Mouse (Mus musculus) embryo, embryonic 11.5 days (tissue): ENCODE data around the gene Rgs12.

Experiments
- DNase-seq: peaks from one replicate; pipeline ENCODE4 v3.0.0-alpha.2; 2012; ENCODE audit warnings: low read depth, low spot score

Rgs12 gene

GRCm38 (mm10) chr5:34948861-34949760 lies at the start of gene Rgs12:
Gene Rgs12 (plus strand): TSS chr5:34949445.
- DNase-seq, result peak; percentile 74

DNA sequence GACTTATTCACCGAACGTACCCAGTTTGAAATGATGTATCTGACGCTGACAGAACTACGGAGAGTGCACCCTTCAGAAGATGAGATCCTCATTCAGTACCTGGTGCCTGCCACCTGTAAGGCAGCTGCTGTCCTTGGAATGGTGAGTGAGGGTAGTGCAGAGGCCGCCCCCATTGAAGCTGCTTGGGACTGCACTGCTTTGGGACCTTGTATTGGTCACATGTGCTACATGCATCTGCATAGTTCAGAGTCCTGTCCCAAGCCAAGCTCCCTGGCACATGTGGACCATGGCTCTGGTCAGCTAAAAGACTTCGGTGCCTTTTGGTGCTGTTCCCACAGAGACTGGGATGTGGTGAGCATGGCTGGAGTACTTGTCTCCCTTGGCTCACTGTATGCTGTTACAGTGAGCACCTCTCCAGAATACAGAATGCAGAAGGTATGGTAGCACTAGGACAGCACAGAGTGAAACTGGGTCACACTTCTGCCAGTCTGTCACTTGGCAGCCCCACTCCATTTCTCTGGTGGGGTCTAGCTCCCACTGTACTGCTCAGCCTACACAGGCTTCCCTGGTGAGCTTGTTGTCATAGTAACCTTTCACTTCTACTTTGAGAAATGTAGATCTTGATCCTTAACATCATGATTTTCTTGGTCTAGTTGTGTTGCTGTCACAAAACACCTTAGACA lies 49.3 kb upstream of the Rgs12 start:
- no peak for DNase-seq

DNA sequence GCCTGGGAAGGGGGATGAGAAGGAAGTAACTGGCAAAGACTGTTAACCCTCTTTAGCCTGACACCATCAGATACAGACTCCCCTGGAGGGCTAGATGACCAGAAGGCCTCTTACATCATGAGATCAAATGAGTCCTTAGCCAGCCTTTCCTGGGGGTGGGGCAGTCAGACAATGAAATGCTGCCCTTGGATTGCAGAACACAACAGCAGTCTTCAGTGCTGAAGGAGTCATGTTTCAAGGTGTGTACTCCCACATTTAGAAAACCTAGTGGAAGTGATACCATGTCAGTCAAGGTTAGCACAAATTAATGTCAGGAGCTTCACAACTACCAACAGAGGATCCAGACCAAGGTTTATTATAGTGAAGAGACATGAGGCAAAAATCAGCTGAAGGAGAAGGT lies 46.9 kb upstream of the Rgs12 start:
- DNase-seq, result no peak

DNA sequence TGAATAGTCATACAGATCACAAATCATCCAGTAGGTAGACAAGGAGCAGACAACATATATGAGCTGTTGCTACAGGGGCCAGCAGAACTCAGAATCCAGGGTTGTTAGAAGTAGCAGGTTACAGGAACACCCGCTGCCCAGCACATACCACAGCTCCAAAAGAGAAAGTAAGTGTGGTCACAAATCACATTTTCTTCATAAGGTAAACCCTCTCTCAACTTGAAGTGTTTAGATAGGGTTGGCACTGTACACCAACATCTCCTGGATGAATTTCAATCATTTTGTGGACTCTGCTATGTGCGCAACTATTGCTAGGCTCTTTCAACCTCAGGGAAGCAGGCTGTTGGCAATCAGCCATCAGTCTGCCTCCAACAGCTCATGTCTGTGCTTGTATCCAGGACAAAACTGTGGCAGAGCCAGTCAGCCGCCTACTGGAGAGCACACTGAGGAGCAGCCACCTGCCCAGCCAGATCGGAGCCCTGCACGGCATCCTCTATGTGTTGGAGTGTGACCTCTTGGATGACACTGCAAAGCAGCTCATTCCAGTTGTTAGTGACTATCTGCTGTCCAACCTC lies 46.3 kb upstream of the Rgs12 start:
- no peak for DNase-seq

GRCm38 (mm10) chr5:34904412-34904811 lies 44.8 kb upstream of the Rgs12 start:
- DNase-seq, result no peak

DNA sequence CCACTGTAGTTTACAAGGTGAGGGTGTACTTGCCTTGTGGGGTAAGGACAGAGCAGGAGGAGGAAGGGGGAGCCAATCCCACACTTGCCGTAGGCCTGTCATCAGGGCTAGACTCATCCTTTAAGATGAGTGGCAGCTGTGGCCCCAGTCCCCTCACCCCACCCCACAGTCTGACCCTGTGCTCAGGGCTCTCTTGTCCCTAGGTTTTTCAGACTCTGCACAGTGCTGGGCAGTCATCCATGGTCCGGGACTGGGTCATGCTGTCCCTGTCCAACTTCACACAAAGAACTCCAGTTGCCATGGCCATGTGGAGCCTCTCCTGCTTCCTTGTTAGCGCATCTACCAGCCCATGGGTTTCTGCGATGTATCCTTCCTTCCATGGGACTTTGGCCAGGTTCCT lies 42.0 kb upstream of the Rgs12 start:
- DNase-seq, result no peak

DNA sequence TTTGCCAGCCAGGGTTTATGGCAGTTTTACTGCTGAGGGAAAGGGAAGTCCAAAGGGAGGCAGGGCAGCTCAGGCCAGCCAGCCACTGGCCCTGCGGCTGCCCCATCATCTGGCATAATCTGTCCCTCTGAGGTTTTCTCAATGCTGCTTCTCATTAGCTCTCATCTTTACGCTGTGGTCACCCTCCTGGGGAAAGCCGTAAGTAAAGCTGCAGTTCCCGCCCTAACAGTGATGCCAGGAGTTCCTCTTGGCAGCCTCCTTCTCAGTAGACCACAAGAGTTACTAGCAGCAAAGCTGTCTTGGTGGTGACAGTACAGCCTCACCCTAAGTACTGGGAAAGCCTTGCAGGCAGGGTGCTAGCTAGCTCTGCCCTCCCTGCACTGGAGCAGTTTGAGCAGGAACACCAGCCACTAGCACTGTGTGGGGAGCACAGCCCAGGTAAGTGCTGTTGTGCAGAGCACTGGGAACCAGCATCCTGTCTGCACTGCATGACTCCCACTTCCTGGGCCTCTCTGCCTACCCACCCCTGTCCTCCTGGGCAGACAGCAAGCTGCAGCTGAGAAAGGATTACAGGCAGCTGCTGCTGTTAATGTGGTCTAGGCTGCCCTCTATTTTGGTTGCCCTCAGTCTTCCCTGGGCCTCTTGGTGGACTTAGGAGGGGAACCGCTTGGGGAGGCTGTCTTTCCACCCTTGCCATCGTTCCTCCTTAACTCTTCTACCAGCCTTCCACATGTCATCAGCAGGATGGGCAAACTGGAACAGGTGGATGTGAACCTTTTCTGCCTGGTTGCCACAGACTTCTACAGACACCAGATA lies 41.1 kb upstream of the Rgs12 start, which contains the start of gene Msantd1:
TSS of gene Msantd1 (plus strand) at position 103 of the 816 bp plus-strand sequence.
- DNase-seq, result no peak

GRCm38 (mm10) chr5:34908726-34909633 lies 40.3 kb upstream of the Rgs12 start:
- no peak for DNase-seq

- no peak for DNase-seq
Observed at GRCm38 (mm10) chr5:34909634-34910503, 39.4 kb upstream of the Rgs12 start.

DNA sequence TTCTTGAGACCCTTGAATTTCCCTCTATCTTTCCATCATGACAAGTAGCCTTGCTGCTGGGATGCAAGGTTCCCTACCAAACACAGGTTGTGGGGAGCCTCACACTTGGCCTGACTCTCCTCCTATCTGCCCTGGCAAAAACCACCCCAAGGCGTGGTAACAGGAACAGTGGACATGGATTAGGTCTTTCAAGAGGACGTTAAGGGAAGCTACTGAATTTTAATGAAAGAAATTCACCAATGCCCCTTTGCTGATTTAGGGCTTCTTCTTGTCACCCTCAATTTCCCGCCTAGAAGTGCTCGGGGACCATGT lies 38.8 kb upstream of the Rgs12 start:
- no peak for DNase-seq

- DNase-seq, result peak; percentile 54
Observed at GRCm38 (mm10) chr5:34915801-34916200, 33.4 kb upstream of the Rgs12 start.

DNA sequence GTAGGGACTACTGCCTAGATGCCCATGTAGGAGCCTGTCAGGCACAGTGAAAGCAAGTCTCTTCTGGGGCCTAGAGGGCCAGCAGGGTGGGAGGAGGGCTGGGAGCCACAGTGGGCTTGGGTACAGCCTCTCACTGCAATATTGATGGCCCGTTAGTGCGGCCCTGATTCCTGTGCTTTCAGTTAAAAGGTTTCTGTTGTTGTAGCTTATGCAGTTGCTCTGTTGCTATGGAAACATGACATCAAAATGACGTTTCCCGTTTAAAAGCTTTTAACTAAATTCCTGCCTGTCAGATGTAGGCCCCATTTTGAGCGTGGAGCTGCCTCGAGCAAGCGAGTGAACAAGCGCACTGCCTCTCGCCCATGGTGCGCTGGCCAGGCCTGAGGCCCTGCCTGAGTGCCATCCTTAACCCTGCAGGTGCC lies 32.0 kb upstream of the Rgs12 start:
- no peak for DNase-seq

DNA sequence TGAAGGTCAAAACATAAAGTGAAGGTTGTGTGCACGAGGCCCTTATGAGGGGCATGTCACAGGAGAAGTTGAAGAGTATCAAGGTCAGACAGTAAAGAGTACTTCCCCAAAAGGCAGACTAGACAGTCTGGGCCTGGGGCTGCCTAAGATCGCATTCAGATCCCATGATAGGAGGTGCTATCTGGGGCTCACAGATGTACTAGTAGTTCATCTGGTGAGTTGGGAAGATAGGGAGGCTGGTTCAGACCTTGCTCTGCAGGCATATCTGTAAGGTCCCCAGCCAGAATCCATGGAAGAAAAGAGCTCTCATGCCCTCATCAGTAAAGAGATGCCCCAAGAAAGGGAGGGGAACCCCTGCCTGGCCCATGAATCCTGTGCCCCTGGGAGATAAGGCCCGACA lies 30.5 kb upstream of the Rgs12 start:
- no peak for DNase-seq

DNA sequence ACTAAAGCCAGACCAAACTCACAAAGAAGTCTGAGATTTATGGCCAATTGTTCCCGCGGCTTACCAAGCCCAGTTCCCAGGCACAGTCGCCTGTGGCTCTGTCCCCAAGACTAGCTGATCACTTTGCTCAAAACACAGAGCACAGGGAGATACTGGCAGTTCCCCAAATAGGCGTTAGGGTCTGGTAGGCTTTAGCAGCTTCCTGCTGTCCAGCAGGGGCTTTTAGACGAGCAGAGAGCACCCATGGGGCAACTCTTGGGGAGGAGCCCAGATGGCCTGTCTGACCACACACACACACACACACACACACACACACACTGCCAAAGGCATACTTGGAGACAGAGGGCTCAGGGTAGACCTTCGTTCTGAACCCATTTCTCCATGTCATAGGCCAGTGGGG lies 26.7 kb upstream of the Rgs12 start:
- DNase-seq, result no peak

DNA sequence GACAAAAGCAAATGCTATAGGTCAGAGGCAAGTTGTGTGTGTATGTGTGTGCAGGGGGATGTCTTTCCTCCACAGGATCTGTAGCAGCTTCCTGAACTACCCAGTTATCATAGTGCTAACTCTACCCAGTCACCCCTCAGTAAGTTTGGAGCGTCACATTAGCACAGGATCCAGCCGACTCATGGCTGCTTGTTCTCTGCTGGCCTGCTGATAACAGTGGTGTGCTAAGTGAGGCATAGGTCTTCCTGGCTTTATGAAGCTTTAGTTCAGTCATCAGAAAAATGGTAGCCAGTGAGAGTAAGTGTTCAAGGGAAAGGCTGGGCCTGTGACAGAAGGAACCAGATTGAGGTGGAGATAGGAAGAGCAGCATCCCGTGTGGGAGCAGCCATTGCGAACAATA lies 25.3 kb upstream of the Rgs12 start:
- no peak for DNase-seq

DNA sequence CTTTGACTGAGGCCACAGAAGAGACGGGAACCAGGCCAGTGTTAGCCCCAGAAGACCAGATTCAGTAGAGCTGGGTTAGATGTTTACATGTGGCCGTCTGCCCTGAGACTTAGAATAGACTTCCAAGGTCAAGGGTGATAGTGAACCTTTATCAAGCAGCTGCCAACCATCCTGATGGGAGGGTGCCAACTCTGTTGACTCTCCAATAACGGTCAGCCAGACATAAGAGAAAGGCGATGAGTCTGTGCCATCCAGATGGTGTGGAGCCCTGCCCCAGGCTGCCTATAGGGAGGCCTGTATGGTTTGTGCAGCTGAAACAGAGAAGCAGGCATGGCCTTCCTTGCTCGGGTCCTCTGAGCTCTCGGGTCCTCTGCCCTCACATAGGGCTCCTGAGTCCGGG lies 24.7 kb upstream of the Rgs12 start:
- DNase-seq, result no peak

- DNase-seq, result no peak
Observed at GRCm38 (mm10) chr5:34927648-34928047, 21.6 kb upstream of the Rgs12 start.

- no peak for DNase-seq
Observed at GRCm38 (mm10) chr5:34930151-34930975, 18.9 kb upstream of the Rgs12 start.

DNA sequence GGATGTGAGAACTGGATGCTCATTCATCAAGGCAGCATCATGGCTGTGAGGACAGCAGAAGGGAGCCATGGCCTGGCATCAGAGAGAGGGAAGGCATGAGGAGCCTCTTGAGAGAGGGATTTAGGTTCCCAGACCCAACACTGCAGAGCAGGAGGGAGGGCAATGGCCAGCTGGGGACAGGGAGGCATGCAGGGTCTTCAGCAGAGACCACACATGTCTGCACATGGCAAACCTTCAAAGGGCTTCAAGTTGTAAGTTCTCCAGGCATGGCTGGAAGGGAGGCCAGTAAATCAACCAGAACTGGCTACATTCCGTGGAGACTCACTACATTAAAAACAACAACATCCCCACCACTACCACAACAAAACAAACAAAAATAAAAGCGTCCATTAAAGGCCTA lies 18.2 kb upstream of the Rgs12 start:
- DNase-seq, result no peak
